Mouse (Mus musculus) midbrain, postnatal 0 days (tissue): ENCODE data around the gene Nav3. TPM values are rescaled to one million over a fixed set of nuclear protein-coding genes. Genes with fewer than 3 reads are reported as not detected.
"Not testable (repeated sequence)": the region's sequence is repeated elsewhere in the genome, so short reads cannot be mapped to it uniquely, and the experiment has no call there.

Experiments
- ATAC-seq: fragments of 200-750 bp; cut with Nextera tagmentation; 2 replicates; pipeline ENCODE4 v1.8.0; 2017; ENCODE audit warnings: moderate number of reproducible peaks, mild to moderate bottlenecking, moderate TSS enrichment, moderate library complexity; ENCODE audit not compliant: low FRiP score
- DNase-seq: peaks from one replicate; pipeline ENCODE4 v3.0.0-alpha.2; 2015; ENCODE audit warnings: low spot score
- H3K27ac ChIP-seq: fragments of 300-500 bp; sonication (generic); 2 replicates; pipeline ENCODE4 v1.5.1; 2014; ENCODE audit warnings: low read depth, mild to moderate bottlenecking, low read length, mixed read lengths
- H3K27me3 ChIP-seq: fragments of 300-500 bp; sonication (generic); 2 replicates; pipeline ENCODE4 v1.6.1; 2014; ENCODE audit warnings: low read length, control low read depth, mixed read lengths; ENCODE audit not compliant: insufficient read depth
- H3K36me3 ChIP-seq: fragments of 300-500 bp; sonication (generic); 2 replicates; pipeline ENCODE4 v1.6.1; 2014; ENCODE audit warnings: low read length, control low read depth, mixed read lengths; ENCODE audit not compliant: insufficient read depth
- H3K4me1 ChIP-seq: fragments of 300-500 bp; sonication (generic); 2 replicates; pipeline ENCODE4 v1.6.1; 2014; ENCODE audit warnings: mild to moderate bottlenecking, control low read depth, antibody characterized with exemption, low read length, mixed read lengths; ENCODE audit not compliant: insufficient read depth
- H3K4me2 ChIP-seq: fragments of 300-500 bp; sonication (generic); 2 replicates; pipeline ENCODE4 v1.6.1; 2014; ENCODE audit warnings: low read depth, mild to moderate bottlenecking, low read length, mixed read lengths; ENCODE audit not compliant: poor library complexity, severe bottlenecking
- H3K4me3 ChIP-seq: fragments of 300-500 bp; sonication (generic); 2 replicates; pipeline ENCODE4 v1.5.1; 2014; ENCODE audit warnings: low read depth, mild to moderate bottlenecking, low read length, moderate library complexity
- H3K9ac ChIP-seq: fragments of 300-500 bp; sonication (generic); replicated peaks from 2 replicates; pipeline ENCODE4 v1.6.1; 2014; ENCODE audit warnings: mild to moderate bottlenecking, low read length, moderate library complexity, mixed read lengths; ENCODE audit not compliant: poor library complexity, severe bottlenecking
- H3K9me3 ChIP-seq: fragments of 300-500 bp; sonication (generic); 2 replicates; pipeline ENCODE4 v1.6.1; 2016; ENCODE audit warnings: low read length, control low read depth
- CTCF ChIP-seq: IDR thresholded peaks from 2 replicates; pipeline ENCODE4 v1.5.1; 2016; ENCODE audit warnings: antibody characterized with exemption, mild to moderate bottlenecking
- WGBS: fragments of 180-500 bp; shearing (Covaris S2); extraction: QIAGEN DNeasy Blood & Tissue Kit; methylation state at CpG from one replicate; pipeline ENCODE4 v1.1.7; 2014; 5-methylcytosine and 5-hydroxymethylcytosine counted together
- polyA plus RNA-seq: library from polyadenylated mRNA; unstranded; fragments of >200 nt; fragmentation: Nextera tagmentation; extraction: Ambion mirVana; gene quantifications from 2 replicates; pipeline ENCODE4 v1.2.1, GENCODE M21; 2015
- total RNA-seq: library from RNA; depleted of rRNA; stranded (reverse); fragments of >200 nt; gene quantifications from 2 replicates; pipeline ENCODE4 v1.2.3, GENCODE M21; 2014

Nav3 gene
- total and polyA plus RNA-seq, 2 experiments from 2014 or later, result 18.9 to 121 TPM

DNA sequence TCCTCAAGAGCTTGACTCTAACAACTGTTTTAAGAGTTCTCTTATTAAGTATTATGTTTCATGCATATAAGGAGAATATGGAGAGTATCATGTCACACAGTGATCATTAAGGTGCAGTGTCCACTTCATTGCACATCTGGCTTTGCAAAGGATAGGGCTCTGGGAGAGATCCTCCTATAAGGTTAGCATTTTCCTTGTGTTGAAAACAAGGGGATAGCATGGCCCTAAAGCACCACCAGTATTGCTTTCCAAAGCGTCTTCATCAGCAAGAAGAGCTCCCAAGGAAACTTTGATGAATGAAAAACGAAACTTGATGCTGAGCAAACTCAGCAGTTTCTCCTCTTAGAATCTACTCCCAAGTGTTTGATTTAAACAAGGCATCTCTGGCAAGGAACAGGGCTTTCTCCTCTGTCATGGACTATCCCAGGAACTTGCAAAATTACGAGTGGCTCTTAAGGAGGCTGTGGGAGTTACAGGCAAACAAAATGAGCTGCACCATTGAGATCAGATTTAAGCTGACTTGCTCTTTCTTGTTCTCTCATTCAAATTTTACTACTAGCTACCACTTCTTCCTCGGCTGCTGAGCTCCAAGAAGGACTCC is 436.6 kb downstream of the Nav3 start:
- no peak overlapping the region for H3K4me3 ChIP-seq
- 75% methylated on average over 4 of the region's 4 CpGs for WGBS
- H3K4me2 ChIP-seq, result no peak overlapping the region
- H3K4me1 ChIP-seq, result no peaks in the 10 kb centered on the region
- no peaks in the 10 kb centered on the region for H3K36me3 ChIP-seq
- no peak overlapping the region for H3K27ac ChIP-seq
- H3K9me3 ChIP-seq, result no peaks in the 10 kb centered on the region
- no peaks in the 10 kb centered on the region for H3K27me3 ChIP-seq
- no peak for DNase-seq
- H3K9ac ChIP-seq, result no peak overlapping the region
- TF ChIP-seq CTCF, result no peak
- no peak for ATAC-seq

DNA sequence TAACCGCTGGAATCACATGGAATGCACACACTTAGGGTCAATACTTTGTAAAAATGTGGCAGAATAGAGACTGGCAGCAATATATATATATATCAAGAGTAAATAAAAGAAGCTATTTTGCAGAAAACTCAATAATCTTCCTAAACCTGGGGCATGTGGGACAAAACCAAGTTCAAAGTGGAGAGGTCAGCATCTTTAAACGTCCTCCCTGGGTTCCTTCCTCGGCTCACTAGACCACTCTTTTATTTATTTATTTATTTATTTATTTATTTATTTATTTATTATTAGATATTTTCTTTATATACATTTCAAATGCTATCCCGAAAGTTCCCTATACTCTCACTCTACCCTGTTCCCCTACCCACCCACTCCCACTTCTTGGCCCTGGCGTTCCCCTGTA is 454.7 kb downstream of the Nav3 start:
- H3K4me2 ChIP-seq, H3K9ac ChIP-seq, H3K4me1 ChIP-seq, H3K36me3 ChIP-seq, H3K27ac ChIP-seq, DNase-seq, H3K4me3 ChIP-seq, H3K27me3 ChIP-seq, H3K9me3 ChIP-seq, ATAC-seq: not testable (repeated sequence)
- 74% methylated on average over 5 of the region's 5 CpGs for WGBS

DNA sequence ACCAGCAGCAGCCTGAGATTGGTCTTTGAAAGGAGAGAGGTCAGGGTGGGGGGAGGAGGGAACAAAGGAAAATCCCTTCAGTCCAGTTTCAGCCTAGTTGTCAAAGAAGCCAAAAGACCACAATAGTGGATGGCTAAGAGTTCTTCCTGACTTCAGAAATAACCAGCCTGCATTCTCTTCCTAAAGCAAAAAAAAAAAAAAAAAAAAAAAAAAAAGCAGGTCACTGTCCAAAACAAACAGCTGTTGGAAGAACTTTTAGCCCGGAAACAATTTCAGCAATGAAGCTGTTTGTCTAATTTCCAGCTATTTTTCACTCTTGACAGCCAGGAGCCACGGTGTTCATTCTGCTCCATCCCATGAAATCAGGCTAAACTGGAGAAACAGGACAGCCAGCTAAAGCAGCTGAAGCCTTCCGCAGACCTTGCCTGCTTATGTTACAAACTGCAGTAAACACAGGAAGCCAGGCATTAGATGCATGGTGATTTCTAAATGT is 455.2 kb downstream of the Nav3 start:
- Histone ChIP-seq H3K4me2 (no peak overlapping the region), H3K4me3 (no peak overlapping the region), H3K36me3 (no peaks in the 10 kb centered on the region), H3K9me3 (no peaks in the 10 kb centered on the region), H3K9ac (no peak overlapping the region), H3K4me1 (no peaks in the 10 kb centered on the region; the same call in 1 of the 2 replicates), H3K27me3 (no peaks in the 10 kb centered on the region), H3K27ac (no peak overlapping the region)
- TF ChIP-seq CTCF, result no peak
- WGBS, result 13% methylated on average over 3 of the region's 3 CpGs
- DNase-seq (no peak), ATAC-seq (no peak)

DNA sequence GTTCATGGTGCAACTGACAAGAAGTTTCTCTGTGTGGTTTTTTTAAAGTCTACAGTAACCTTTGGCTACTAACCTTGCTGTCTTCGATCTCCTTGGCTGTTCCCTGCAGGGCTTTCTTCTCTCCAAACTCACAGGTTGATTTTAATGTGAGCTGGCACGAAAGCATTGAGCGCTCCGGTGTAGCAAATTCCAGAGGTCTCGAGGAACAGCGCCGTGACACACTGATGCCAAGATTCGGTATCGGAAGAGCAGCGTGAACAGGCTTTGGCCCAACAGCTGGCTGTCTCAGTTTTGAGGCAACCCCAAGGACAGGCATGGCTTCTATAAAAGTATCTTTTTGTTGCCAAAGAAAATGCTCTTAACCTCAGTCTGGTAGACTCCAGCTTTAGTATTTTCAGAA is 456.1 kb downstream of the Nav3 start:
- Histone ChIP-seq H3K9me3 (no peaks in the 10 kb centered on the region), H3K36me3 (no peaks in the 10 kb centered on the region), H3K9ac (no peak overlapping the region), H3K4me1 (no peaks in the 10 kb centered on the region; the same call in 1 of the 2 replicates), H3K27me3 (no peaks in the 10 kb centered on the region), H3K4me2 (no peak overlapping the region), H3K27ac (no peak overlapping the region), H3K4me3 (no peak overlapping the region)
- TF ChIP-seq CTCF, result no peak
- ATAC-seq (no peak), DNase-seq (no peak)
- WGBS, result 35% methylated on average over 10 of the region's 10 CpGs

DNA sequence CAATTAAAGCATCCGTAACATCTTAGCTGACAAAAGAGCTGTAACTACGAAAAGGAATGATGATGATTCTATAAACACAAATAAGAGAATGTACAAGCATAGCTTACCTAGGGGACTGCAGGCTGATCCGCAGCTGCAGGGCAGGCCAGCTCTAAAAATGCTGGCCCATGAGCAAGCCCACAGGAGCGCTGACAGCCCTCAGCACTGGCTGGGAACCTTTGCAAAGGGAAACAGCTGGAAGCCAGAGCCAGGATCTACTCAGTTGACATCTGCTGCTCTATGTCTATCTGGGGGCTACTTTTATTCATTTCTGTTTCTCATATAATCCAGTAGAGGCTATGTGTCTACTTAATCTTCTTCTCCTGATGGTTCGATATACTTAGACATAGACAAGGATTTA is 461.7 kb downstream of the Nav3 start:
- Histone ChIP-seq H3K4me3 (no peak overlapping the region), H3K4me2 (no peak overlapping the region), H3K4me1 (no peaks in the 10 kb centered on the region), H3K36me3 (no peaks in the 10 kb centered on the region), H3K9ac (no peak overlapping the region), H3K27ac (no peak overlapping the region), H3K27me3 (no peaks in the 10 kb centered on the region), H3K9me3 (no peaks in the 10 kb centered on the region)
- no peak for TF ChIP-seq CTCF
- no peak for ATAC-seq
- no peak for DNase-seq
- 72% methylated on average over 5 of the region's 5 CpGs for WGBS

DNA sequence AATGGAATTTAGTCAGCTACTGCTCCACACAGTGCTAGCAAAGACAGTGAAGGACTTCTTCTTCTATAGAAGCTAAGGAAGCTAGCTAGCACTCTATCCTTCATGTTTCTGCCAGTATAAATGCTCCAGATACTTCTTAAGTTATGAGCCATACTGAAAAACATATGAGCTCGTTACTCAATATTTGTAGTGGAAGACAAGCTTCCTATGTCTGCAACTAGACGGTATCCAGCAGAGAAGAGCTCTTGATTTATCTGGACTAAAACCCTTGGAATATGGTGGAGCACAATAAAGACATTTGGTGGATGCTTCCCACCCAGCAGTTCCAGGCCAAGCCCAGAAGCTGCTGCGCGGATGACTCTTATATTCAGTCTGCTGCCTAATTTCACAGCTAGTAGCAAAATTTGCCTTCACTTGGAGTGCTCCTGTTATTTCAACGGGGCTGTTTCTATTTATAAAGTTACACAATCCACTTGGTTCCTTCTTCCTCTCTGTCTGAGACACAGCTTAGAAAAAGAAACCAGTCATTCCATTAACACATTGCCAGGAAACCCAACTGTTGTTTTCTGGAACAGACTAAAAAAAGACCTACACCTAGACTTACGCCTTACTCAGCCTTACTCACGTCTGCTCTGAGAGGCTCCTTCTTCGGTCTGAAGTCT is 470.0 kb downstream of the Nav3 start:
- Histone ChIP-seq H3K9me3 (no peaks in the 10 kb centered on the region), H3K36me3 (no peaks in the 10 kb centered on the region), H3K9ac (no peak overlapping the region), H3K4me1 (no peaks in the 10 kb centered on the region), H3K4me3 (no peak overlapping the region), H3K4me2 (no peak overlapping the region), H3K27ac (no peak overlapping the region), H3K27me3 (no peaks in the 10 kb centered on the region)
- no peak for DNase-seq
- ATAC-seq, result no peak
- TF ChIP-seq CTCF, result no peak
- 89% methylated on average over 8 of the region's 8 CpGs for WGBS
